Mouse (Mus musculus) hindbrain, embryonic 11.5 days (tissue): ENCODE results near the gene Cep170. TPM values are rescaled to one million over a fixed set of nuclear protein-coding genes. Genes with fewer than 3 reads are reported as not detected.

Experiments used
- ATAC-seq: fragments of 200-750 bp; cut with Nextera tagmentation; 2 replicates; pipeline ENCODE4 v1.8.0; 2017; ENCODE audit warnings: mild to moderate bottlenecking, moderate TSS enrichment, moderate library complexity; ENCODE audit not compliant: low FRiP score
- DNase-seq: peaks from one replicate; pipeline ENCODE4 v3.0.0-alpha.2; 2015; ENCODE audit warnings: low spot score
- H3K27ac ChIP-seq: fragments of 300-500 bp; sonication (generic); 2 replicates; pipeline ENCODE4 v1.5.1; 2014; ENCODE audit warnings: mild to moderate bottlenecking, low read depth, low read length
- H3K27me3 ChIP-seq: fragments of 300-500 bp; sonication (generic); 2 replicates; pipeline ENCODE4 v1.6.1; 2014; ENCODE audit warnings: mild to moderate bottlenecking, low read length, moderate library complexity, mixed read lengths; ENCODE audit not compliant: control insufficient read depth, insufficient read depth
- H3K36me3 ChIP-seq: fragments of 300-500 bp; sonication (generic); 2 replicates; pipeline ENCODE4 v1.6.1; 2014; ENCODE audit warnings: mild to moderate bottlenecking, low read length, moderate library complexity, mixed read lengths; ENCODE audit not compliant: control insufficient read depth, insufficient read depth
- H3K4me1 ChIP-seq: fragments of 300-500 bp; sonication (generic); replicated peaks from 2 replicates; pipeline ENCODE4 v1.6.1; 2014; ENCODE audit warnings: low read length, mixed read lengths; ENCODE audit not compliant: control insufficient read depth, insufficient read depth
- H3K4me2 ChIP-seq: fragments of 300-500 bp; sonication (generic); replicated peaks from 2 replicates; pipeline ENCODE4 v1.6.1; 2014; ENCODE audit warnings: mild to moderate bottlenecking, low read depth, low read length
- H3K4me3 ChIP-seq: fragments of 300-500 bp; sonication (generic); 2 replicates; pipeline ENCODE4 v1.5.1; 2014; ENCODE audit warnings: low read depth, low read length
- H3K9ac ChIP-seq: fragments of 300-500 bp; sonication (generic); 2 replicates; pipeline ENCODE4 v1.6.1; 2014; ENCODE audit warnings: low read depth, low read length
- H3K9me3 ChIP-seq: fragments of 300-500 bp; sonication (generic); 2 replicates; pipeline ENCODE4 v1.6.1; 2016; ENCODE audit warnings: low read length; ENCODE audit not compliant: control insufficient read depth
- WGBS: fragments of 180-500 bp; shearing (Covaris S2); extraction: QIAGEN DNeasy Blood & Tissue Kit; methylation state at CpG from one replicate; pipeline ENCODE4 v1.1.7; 2014; 5-methylcytosine and 5-hydroxymethylcytosine counted together
- microRNA counts: library from miRNA; unstranded; fragments of <30 nt; microRNA quantifications from one replicate; lab custom pipeline; 2015
- polyA plus RNA-seq: library from polyadenylated mRNA; unstranded; fragments of >200 nt; fragmentation: Nextera tagmentation; extraction: Ambion mirVana; gene quantifications from 2 replicates; pipeline ENCODE4 v1.2.1, GENCODE M21; 2014

The Cep170 gene
- polyA plus RNA-seq, 1 experiment from 2014 or later, result 108 TPM

DNA sequence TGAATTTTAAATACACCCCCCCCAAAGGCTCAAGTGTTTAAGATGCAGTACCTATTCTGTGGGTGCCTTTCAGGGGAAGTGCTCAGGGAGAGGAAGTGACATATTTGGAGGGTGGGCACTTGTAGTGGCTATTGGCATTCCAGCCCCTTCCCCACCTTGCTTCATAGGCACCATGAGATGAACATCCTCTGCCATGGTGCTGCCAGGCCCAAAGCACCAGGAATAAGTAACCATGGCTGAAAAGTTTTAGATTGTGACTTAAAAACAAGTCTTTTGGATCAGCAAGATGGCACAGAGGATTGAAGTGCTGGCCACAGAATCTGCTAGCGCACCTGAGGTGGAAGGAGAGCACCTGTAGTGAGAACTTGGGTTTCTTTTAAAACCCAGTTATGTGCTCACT is 113.6 kb downstream of the Cep170 start:
- no peak overlapping the region for H3K27ac ChIP-seq
- H3K4me1 ChIP-seq, result no peaks in the 10 kb centered on the region
- WGBS, result 93% methylated on average over 1 of the region's 1 CpGs
- H3K4me3 ChIP-seq, result no peak overlapping the region
- no peaks in the 10 kb centered on the region for H3K9me3 ChIP-seq
- H3K27me3 ChIP-seq, result no peaks in the 10 kb centered on the region
- DNase-seq, result no peak
- no peak overlapping the region for H3K4me2 ChIP-seq
- ATAC-seq, result no peak
- no peaks in the 10 kb centered on the region for H3K36me3 ChIP-seq
- no peak overlapping the region for H3K9ac ChIP-seq

DNA sequence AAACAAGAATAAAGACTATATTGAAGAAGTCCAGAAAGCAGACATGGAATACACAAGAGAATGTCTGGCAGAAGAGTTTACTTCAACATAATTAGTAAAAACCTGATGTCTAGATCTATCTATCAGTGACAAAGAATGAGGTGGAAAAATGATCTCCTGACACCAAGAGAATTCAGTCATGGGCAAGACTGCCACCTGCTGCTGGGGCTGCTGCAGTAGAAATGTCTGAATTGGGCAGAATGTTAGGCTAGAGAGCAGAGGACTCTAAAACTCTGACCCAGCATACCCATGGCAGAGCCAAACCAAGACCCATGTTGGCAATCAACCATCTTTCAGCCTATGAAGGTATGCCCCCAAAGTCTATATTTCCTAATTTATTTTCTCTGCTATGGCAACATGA is 114.1 kb downstream of the Cep170 start:
- Histone ChIP-seq H3K9ac (no peak overlapping the region), H3K4me1 (no peaks in the 10 kb centered on the region)

DNA sequence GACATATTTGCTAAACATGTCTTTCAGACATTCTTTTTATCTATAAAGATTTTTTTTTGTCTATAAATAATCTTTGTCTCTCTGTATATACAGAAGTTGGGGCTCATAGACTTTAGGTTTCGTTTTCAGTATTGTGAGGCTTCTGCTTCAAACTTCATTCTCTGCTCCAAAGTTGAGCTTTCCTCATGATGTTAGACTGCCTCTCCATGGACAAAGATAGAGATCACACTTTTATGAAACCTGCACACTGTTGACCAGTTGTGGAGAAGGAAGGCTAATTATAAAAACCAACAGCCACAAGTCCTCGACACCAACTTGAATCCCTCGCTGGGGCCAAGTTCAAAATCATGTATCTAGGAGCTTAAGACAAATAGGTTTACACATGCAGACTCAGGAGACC is 115.2 kb downstream of the Cep170 start:
- H3K4me2 ChIP-seq, result no peak overlapping the region
- no peak for ATAC-seq
- DNase-seq, result no peak

More for the DNA sequence above, 114.1 kb downstream of the Cep170 start:
- Histone ChIP-seq H3K9me3 (no peaks in the 10 kb centered on the region), H3K4me3 (no peak overlapping the region), H3K27me3 (no peaks in the 10 kb centered on the region), H3K27ac (no peak overlapping the region), H3K36me3 (no peaks in the 10 kb centered on the region), H3K4me2 (no peak overlapping the region)
- no peak for ATAC-seq
- DNase-seq, result peak; percentile 37

DNA sequence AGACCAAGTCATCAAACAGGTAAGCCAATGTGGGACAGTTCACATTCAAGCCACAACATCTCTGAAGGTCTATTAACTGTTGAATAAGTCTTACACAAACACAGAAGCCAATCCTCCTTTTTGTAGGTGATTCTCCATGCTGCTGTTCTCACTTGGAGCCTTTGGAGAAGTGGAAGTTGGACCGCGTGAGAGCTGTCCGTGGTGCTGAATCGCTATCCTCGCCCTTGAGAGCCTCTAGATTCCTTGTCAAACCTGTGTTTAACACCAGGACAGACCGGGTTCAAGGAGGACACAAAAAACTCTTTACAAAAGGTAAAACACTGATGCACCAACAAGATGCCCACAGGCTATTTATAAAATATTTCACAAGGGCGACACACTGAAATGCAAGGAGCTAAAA is 116.8 kb downstream of the Cep170 start:
- Histone ChIP-seq H3K4me2 (no peak overlapping the region), H3K9me3 (no peaks in the 10 kb centered on the region), H3K36me3 (no peaks in the 10 kb centered on the region), H3K4me3 (no peak overlapping the region), H3K27me3 (no peaks in the 10 kb centered on the region), H3K9ac (no peak overlapping the region), H3K27ac (no peak overlapping the region), H3K4me1 (no peaks in the 10 kb centered on the region)
- 18% methylated on average over 7 of the region's 7 CpGs for WGBS
- peak; percentile 72 for DNase-seq
- no peak for ATAC-seq

More for the DNA sequence above, 115.2 kb downstream of the Cep170 start:
- WGBS, result 82% methylated on average over 3 of the region's 3 CpGs
- no peaks in the 10 kb centered on the region for H3K4me1 ChIP-seq
- no peaks in the 10 kb centered on the region for H3K9me3 ChIP-seq
- no peaks in the 10 kb centered on the region for H3K36me3 ChIP-seq
- H3K27ac ChIP-seq, result no peak overlapping the region
- no peak overlapping the region for H3K9ac ChIP-seq
- H3K27me3 ChIP-seq, result no peaks in the 10 kb centered on the region
- H3K4me3 ChIP-seq, result no peak overlapping the region

DNA sequence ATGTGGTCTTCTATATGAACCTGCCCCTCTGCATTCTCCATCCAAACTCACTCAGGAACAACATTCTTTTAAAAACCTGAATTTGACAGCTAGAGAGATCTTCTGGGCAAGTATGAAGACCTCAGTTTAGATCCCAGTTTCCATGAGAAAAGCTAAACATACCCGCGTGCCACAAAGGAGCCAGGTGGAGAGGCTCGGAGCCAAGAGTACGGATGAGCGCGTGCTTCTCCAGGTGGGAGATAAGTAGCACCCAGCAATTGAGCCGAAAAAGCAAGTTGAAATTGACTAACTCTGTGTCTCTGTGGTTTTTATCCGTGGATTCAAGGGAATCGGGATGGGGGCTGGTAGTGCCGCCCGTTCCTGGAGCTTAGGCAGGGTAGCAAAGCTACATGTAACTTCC is 122.8 kb downstream of the Cep170 start:
- Histone ChIP-seq H3K9ac (no peak overlapping the region), H3K9me3 (no peaks in the 10 kb centered on the region), H3K4me2 (no peak overlapping the region), H3K27me3 (no peaks in the 10 kb centered on the region), H3K4me3 (no peak overlapping the region), H3K27ac (no peak overlapping the region), H3K36me3 (no peaks in the 10 kb centered on the region), H3K4me1 (no peaks in the 10 kb centered on the region)
- WGBS, result 95% methylated on average over 11 of the region's 11 CpGs
- no peak for DNase-seq
- ATAC-seq, result no peak

DNA sequence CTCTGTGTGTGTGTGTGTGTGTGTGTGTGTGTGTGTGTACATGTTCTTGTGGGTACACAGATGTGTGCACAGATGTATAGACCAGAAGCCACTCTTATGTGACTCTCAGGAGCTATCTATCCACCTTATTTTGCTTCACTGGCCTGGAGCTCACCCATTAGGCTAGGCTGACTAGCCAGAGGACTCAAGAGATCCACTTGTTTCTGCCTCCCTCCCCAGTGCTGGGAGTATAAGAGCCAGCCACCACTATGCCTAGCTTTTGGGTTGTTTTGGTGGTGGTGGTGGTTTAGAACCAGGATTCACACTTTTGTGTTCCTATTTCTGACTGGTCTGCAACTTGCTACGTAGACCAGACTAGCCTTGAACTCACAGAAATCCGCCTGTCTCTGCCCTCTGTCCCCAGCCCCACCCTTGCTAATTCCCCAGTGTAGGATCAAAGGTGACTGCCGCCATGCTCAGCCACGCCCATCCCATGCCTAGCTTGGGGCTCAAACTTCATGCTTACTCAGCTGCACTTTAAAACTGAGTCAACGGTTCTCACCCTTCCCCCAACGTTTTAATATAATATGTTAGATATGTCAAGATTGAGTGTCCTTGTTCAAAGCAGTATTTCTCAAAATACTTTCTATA is 125.5 kb downstream of the Cep170 start:
- H3K4me1 ChIP-seq, result no peaks in the 10 kb centered on the region
- no peaks in the 10 kb centered on the region for H3K27me3 ChIP-seq
- ATAC-seq, result no peak
- no peaks in the 10 kb centered on the region for H3K9me3 ChIP-seq
- H3K9ac ChIP-seq, result no peak overlapping the region
- DNase-seq, result no peak
- no peaks in the 10 kb centered on the region for H3K36me3 ChIP-seq
- H3K4me2 ChIP-seq, result no peak overlapping the region
- no peak overlapping the region for H3K4me3 ChIP-seq
- 81% methylated on average over 6 of the region's 6 CpGs for WGBS
- no peak overlapping the region for H3K27ac ChIP-seq

MicroRNAs within 50 kb of the gene (microRNA counts, 519-probe panel; counts per million panel counts)
- 4,230 counts per million, percentile 43 among the panel's probes with 10 or more counts for microRNA mmu-miR-350 (lab: Ali Mortazavi, UCI)

Other genes starting within 250 kb of the Cep170 start
- 23.9 and 26.7 TPM in 2 replicates for gene Sdccag8, start 593 bp upstream of the Cep170 start, polyA plus RNA-seq